8 mouse cellular contexts compared by ENCODE assay signal in the genomic region with DNA sequence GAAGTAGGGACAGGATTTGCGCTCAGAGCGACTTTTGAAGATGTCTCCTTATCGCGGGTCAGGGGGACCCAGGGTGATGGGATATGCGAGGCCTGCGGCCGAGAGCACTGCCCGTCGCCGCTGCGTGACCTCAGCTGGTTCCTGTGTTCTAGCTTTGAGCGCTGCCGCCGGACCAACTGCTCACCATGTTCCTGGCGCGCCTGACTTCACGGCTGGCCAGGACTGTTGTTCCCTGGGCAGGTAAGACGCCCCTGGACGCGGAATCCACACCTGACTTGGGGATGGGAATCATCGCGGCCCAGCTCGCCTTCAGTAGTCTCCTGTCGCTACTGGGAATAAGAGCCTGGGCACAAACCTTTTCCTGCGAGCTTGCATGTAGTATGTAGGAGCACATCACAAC. TPM values are rescaled to one million over a fixed set of nuclear protein-coding genes. Genes with fewer than 3 reads are reported as not detected.
DNase-seq lines count a peak whose midpoint lies in the region; ATAC-seq and TF ChIP-seq lines count a peak whose summit lies in the region.

No protein-coding gene starts in this region.

- peak; percentile 4; the same call in 1 of the 2 replicates for ATAC-seq in heart, postnatal 0 days (ENCODE audit: insufficient read depth, low read depth)
- peak; percentile 7 for ATAC-seq in liver, embryonic 11.5 days (replicated peaks; ENCODE audit: low FRiP score)
- peak; percentile 1; the same call in 1 of the 2 replicates for ATAC-seq in stomach, embryonic 14.5 days (ENCODE audit: insufficient number of reproducible peaks, insufficient read depth, low FRiP score, low read depth)

- DNase-seq in gastrocnemius, postnatal 14 days, result peak; percentile 30
- DNase-seq in gastrocnemius, postnatal 4 days (ENCODE audit: low spot score in 2 of 2), result no peak
- DNase-seq in ES-E14 (ENCODE audit: low read depth, low spot score), result no peak
- no peak for DNase-seq in heart, postnatal 0 days (ENCODE audit: low spot score)
- no peak for DNase-seq in liver, embryonic 11.5 days (ENCODE audit: low spot score)
- DNase-seq in thymus, postnatal 10 days (ENCODE audit: low spot score in 2 of 2), result no peak
- DNase-seq in natural killer cell, adult 2 months (ENCODE audit: low spot score in 2 of 2), result no peak

- no peaks in the 10 kb centered on the region for H3K9me3 ChIP-seq in ES-E14 (ENCODE audit: control insufficient read depth, insufficient read depth, low read depth, low read length)
- H3K9me3 ChIP-seq in heart, postnatal 0 days (replicated peaks; ENCODE audit: control insufficient read depth, low read length), result no peaks in the 10 kb centered on the region
- H3K9me3 ChIP-seq in liver, embryonic 11.5 days (ENCODE audit: control insufficient read depth, low read length), result no peaks in the 10 kb centered on the region
- no peaks in the 10 kb centered on the region for H3K9me3 ChIP-seq in stomach, embryonic 14.5 days (ENCODE audit: control insufficient read depth, low read depth, low read length)

- H3K4me2 ChIP-seq in heart, postnatal 0 days (ENCODE audit: low read depth, low read length), result peak overlapping the region; percentile 86
- peak overlapping the region; percentile 97 for H3K4me2 ChIP-seq in liver, embryonic 11.5 days
- H3K4me2 ChIP-seq in stomach, embryonic 14.5 days (replicated peaks; ENCODE audit: low read depth, low read length), result peak overlapping the region; percentile 97

- no peaks in the 10 kb centered on the region for H3K27me3 ChIP-seq in heart, postnatal 0 days (ENCODE audit: control insufficient read depth, insufficient read depth, low read length)
- no peaks in the 10 kb centered on the region for H3K27me3 ChIP-seq in liver, embryonic 11.5 days (replicated peaks; ENCODE audit: control insufficient read depth, insufficient read depth, low read length)
- no peaks in the 10 kb centered on the region for H3K27me3 ChIP-seq in stomach, embryonic 14.5 days (ENCODE audit: control insufficient read depth, insufficient read depth, low read length)

- H3K4me3 ChIP-seq in ES-E14 (ENCODE audit: insufficient read depth in 1 of 2, low read depth in 1 of 2, low read length in 2 of 2, poor library complexity in 1 of 2, severe bottlenecking in 1 of 2), result peak overlapping the region; percentile 87 to 91
- H3K4me3 ChIP-seq in heart, postnatal 0 days (ENCODE audit: low read depth, low read length), result peak overlapping the region; percentile 72
- H3K4me3 ChIP-seq in liver, embryonic 11.5 days (ENCODE audit: low read depth, low read length), result peak overlapping the region; percentile 93
- peak overlapping the region; percentile 77 for H3K4me3 ChIP-seq in stomach, embryonic 14.5 days (ENCODE audit: low read depth, low read length)

- peaks cover 0 to 6% of the 10 kb centered on the region in 2 experiments; a peak in 1 of 4 replicates for H3K4me1 ChIP-seq in ES-E14 (ENCODE audit: control insufficient read depth in 2 of 2, insufficient read depth in 2 of 2, low read length in 2 of 2, poor library complexity in 1 of 2)
- peaks cover 6% of the 10 kb centered on the region for H3K4me1 ChIP-seq in heart, postnatal 0 days (ENCODE audit: control insufficient read depth, insufficient read depth)
- H3K4me1 ChIP-seq in liver, embryonic 11.5 days (replicated peaks; ENCODE audit: control insufficient read depth, insufficient read depth, low read length), result peaks cover 20% of the 10 kb centered on the region
- peaks cover 24% of the 10 kb centered on the region for H3K4me1 ChIP-seq in stomach, embryonic 14.5 days (ENCODE audit: control insufficient read depth, insufficient read depth, low read length)

- in situ Hi-C loops in ES-E14 (cut with MboI; ENCODE audit: low sequenced_read_pairs in 2 of 2, unreplicated experiment in 2 of 2), result no loop called here

- H3K27ac ChIP-seq in ES-E14 (ENCODE audit: insufficient read depth, low read depth, low read length, poor library complexity, severe bottlenecking), result no peak overlapping the region
- H3K27ac ChIP-seq in heart, postnatal 0 days (ENCODE audit: low read depth), result peak overlapping the region; percentile 86
- H3K27ac ChIP-seq in liver, embryonic 11.5 days (ENCODE audit: low read depth, low read length), result peak overlapping the region; percentile 85
- peak overlapping the region; percentile 87 for H3K27ac ChIP-seq in stomach, embryonic 14.5 days (ENCODE audit: low read length)

- H3K9ac ChIP-seq in ES-E14 (ENCODE audit: insufficient read depth, low read depth, low read length, poor library complexity, severe bottlenecking), result peak overlapping the region; percentile 89
- H3K9ac ChIP-seq in heart, postnatal 0 days (replicated peaks; ENCODE audit: low read depth, low read length), result peak overlapping the region; percentile 81
- peak overlapping the region; percentile 90 for H3K9ac ChIP-seq in liver, embryonic 11.5 days (ENCODE audit: low read depth, low read length)
- H3K9ac ChIP-seq in stomach, embryonic 14.5 days (replicated peaks; ENCODE audit: low read depth, low read length), result peak overlapping the region; percentile 72

- intact Hi-C loops in gastrocnemius, postnatal 14 days (cut with DNase I; ENCODE audit: low total_unique reads), result no loop called here

- TF ChIP-seq CTCF in heart, postnatal 0 days (IDR thresholded peaks at IDR 0.05; ENCODE audit: low read depth), result no peak

- peaks cover 2% of the 10 kb centered on the region; the same call in 1 of the 2 replicates for H3K36me3 ChIP-seq in ES-E14 (ENCODE audit: control insufficient read depth, insufficient read depth, low read length, poor library complexity, severe bottlenecking)
- H3K36me3 ChIP-seq in heart, postnatal 0 days (replicated peaks; ENCODE audit: control insufficient read depth, insufficient read depth, low read length), result peaks cover 20% of the 10 kb centered on the region
- peaks cover 11% of the 10 kb centered on the region; the same call in 1 of the 2 replicates for H3K36me3 ChIP-seq in liver, embryonic 11.5 days (ENCODE audit: control insufficient read depth, insufficient read depth, low read length)
- peaks cover 14% of the 10 kb centered on the region for H3K36me3 ChIP-seq in stomach, embryonic 14.5 days (ENCODE audit: control insufficient read depth, insufficient read depth, low read length)

- TF ChIP-seq EP300 in heart, postnatal 0 days (IDR thresholded peaks at IDR 0.05; ENCODE audit: low read depth), result no peak

- under 1% methylated on average over 22 of the region's 25 CpGs for WGBS in heart, postnatal 0 days
- WGBS in liver, embryonic 11.5 days, result under 1% methylated on average over 25 of the region's 25 CpGs
- WGBS in stomach, embryonic 14.5 days, result 1% methylated on average over 25 of the region's 25 CpGs

TF ChIP-seq in ES-E14, 5 proteins besides CTCF, POLR2A, EP300 and RAD21 (continues in another document):
- TF ChIP-seq HCFC1 (IDR thresholded peaks at IDR 0.05; ENCODE audit: borderline replicate concordance, insufficient read depth, low read length) (no peak), MAFK (IDR thresholded peaks at IDR 0.05; ENCODE audit: insufficient read depth, low read depth, low read length) (no peak), ZC3H11A (IDR thresholded peaks at IDR 0.05; ENCODE audit: borderline replicate concordance, low read depth, low read length) (no peak), CHD2 (IDR thresholded peaks at IDR 0.05; ENCODE audit: low read depth, low read length) (no peak)

RNA-seq across cellular contexts. Expression of gene Aurkaip1, which starts 0.8 kb away (rescaled TPM):
- total RNA-seq in gastrocnemius, postnatal 14 days (2021), result 10 to 100 TPM; 78.8 to 80.8 TPM
- 10 to 100 TPM; 80.6 to 80.9 TPM for total RNA-seq in gastrocnemius, postnatal 4 days (2021)
- 156 and 162 TPM in 2 replicates for total RNA-seq in ES-E14 (2012; rRNA removed)
- 122 and 146 TPM in 2 replicates for total RNA-seq in heart, postnatal 0 days (2014; rRNA removed; ENCODE audit: low replicate concordance)
- 155 TPM in 2 replicates for polyA plus RNA-seq in heart, postnatal 0 days (2015; fragmentation: Nextera tagmentation; extraction: Ambion mirVana)
- 199 and 212 TPM in 2 replicates for polyA plus RNA-seq in liver, embryonic 11.5 days (2014; fragmentation: Nextera tagmentation; extraction: Ambion mirVana)
- 125 and 132 TPM in 2 replicates for polyA plus RNA-seq in stomach, embryonic 14.5 days (2014; fragmentation: Nextera tagmentation; extraction: Ambion mirVana)

RNA-seq across cellular contexts. Expression of gene Mxra8, which starts 7.6 kb away (rescaled TPM):
- 10 to 100 TPM; 75.4 to 79.4 TPM for total RNA-seq in gastrocnemius, postnatal 14 days (2021)
- 100 to 1,000 TPM; 138 to 147 TPM for total RNA-seq in gastrocnemius, postnatal 4 days (2021)
- total RNA-seq in ES-E14 (2012; rRNA removed), result 14.2 and 14.4 TPM in 2 replicates
- 99.5 and 113 TPM in 2 replicates for total RNA-seq in heart, postnatal 0 days (2014; rRNA removed; ENCODE audit: low replicate concordance)
- polyA plus RNA-seq in heart, postnatal 0 days (2015; fragmentation: Nextera tagmentation; extraction: Ambion mirVana), result 57.8 and 62.6 TPM in 2 replicates
- polyA plus RNA-seq in liver, embryonic 11.5 days (2014; fragmentation: Nextera tagmentation; extraction: Ambion mirVana), result 14.9 and 16.6 TPM in 2 replicates
- 91.5 and 96.7 TPM in 2 replicates for polyA plus RNA-seq in stomach, embryonic 14.5 days (2014; fragmentation: Nextera tagmentation; extraction: Ambion mirVana)

RNA-seq across cellular contexts. Expression of gene Dvl1, which starts 15.4 kb away (rescaled TPM):
- total RNA-seq in gastrocnemius, postnatal 14 days (2021), result 10 to 100 TPM; 88.6 to 89.4 TPM
- total RNA-seq in gastrocnemius, postnatal 4 days (2021), result 10 to 100 TPM; 82.1 to 85.1 TPM
- 49.8 and 88.0 TPM in 2 replicates for total RNA-seq in ES-E14 (2012; rRNA removed)
- total RNA-seq in heart, postnatal 0 days (2014; rRNA removed; ENCODE audit: low replicate concordance), result 49.5 and 76.4 TPM in 2 replicates
- 2.8 and 2.9 TPM in 2 replicates for polyA plus RNA-seq in heart, postnatal 0 days (2015; fragmentation: Nextera tagmentation; extraction: Ambion mirVana)
- 7.0 and 11.0 TPM in 2 replicates for polyA plus RNA-seq in liver, embryonic 11.5 days (2014; fragmentation: Nextera tagmentation; extraction: Ambion mirVana)
- 6.3 and 6.6 TPM in 2 replicates for polyA plus RNA-seq in stomach, embryonic 14.5 days (2014; fragmentation: Nextera tagmentation; extraction: Ambion mirVana)

RNA-seq across cellular contexts. Expression of gene Ccnl2, which starts 19.5 kb away (rescaled TPM):
- 10 to 100 TPM; 20.6 to 29.0 TPM for total RNA-seq in gastrocnemius, postnatal 14 days (2021)
- total RNA-seq in gastrocnemius, postnatal 4 days (2021), result 10 to 100 TPM; 58.0 to 71.0 TPM
- 103 and 171 TPM in 2 replicates for total RNA-seq in ES-E14 (2012; rRNA removed)
- total RNA-seq in heart, postnatal 0 days (2014; rRNA removed; ENCODE audit: low replicate concordance), result 58.7 and 80.7 TPM in 2 replicates
- polyA plus RNA-seq in heart, postnatal 0 days (2015; fragmentation: Nextera tagmentation; extraction: Ambion mirVana), result 79.6 and 83.0 TPM in 2 replicates
- polyA plus RNA-seq in liver, embryonic 11.5 days (2014; fragmentation: Nextera tagmentation; extraction: Ambion mirVana), result 132 and 140 TPM in 2 replicates
- 193 and 209 TPM in 2 replicates for polyA plus RNA-seq in stomach, embryonic 14.5 days (2014; fragmentation: Nextera tagmentation; extraction: Ambion mirVana)

RNA-seq across cellular contexts. Expression of gene Mrpl20, which starts 29.2 kb away (rescaled TPM):
- 10 to 100 TPM; 45.4 to 48.3 TPM for total RNA-seq in gastrocnemius, postnatal 14 days (2021)
- total RNA-seq in gastrocnemius, postnatal 4 days (2021), result 10 to 100 TPM; 61.5 to 67.5 TPM
- total RNA-seq in ES-E14 (2012; rRNA removed), result 114 and 157 TPM in 2 replicates
- 32.2 and 91.4 TPM in 2 replicates for total RNA-seq in heart, postnatal 0 days (2014; rRNA removed; ENCODE audit: low replicate concordance)
- polyA plus RNA-seq in heart, postnatal 0 days (2015; fragmentation: Nextera tagmentation; extraction: Ambion mirVana), result 188 and 207 TPM in 2 replicates
- 312 and 326 TPM in 2 replicates for polyA plus RNA-seq in liver, embryonic 11.5 days (2014; fragmentation: Nextera tagmentation; extraction: Ambion mirVana)
- 209 and 211 TPM in 2 replicates for polyA plus RNA-seq in stomach, embryonic 14.5 days (2014; fragmentation: Nextera tagmentation; extraction: Ambion mirVana)
